ENCODE assay signal across 21 mouse cellular contexts in the genomic region with DNA sequence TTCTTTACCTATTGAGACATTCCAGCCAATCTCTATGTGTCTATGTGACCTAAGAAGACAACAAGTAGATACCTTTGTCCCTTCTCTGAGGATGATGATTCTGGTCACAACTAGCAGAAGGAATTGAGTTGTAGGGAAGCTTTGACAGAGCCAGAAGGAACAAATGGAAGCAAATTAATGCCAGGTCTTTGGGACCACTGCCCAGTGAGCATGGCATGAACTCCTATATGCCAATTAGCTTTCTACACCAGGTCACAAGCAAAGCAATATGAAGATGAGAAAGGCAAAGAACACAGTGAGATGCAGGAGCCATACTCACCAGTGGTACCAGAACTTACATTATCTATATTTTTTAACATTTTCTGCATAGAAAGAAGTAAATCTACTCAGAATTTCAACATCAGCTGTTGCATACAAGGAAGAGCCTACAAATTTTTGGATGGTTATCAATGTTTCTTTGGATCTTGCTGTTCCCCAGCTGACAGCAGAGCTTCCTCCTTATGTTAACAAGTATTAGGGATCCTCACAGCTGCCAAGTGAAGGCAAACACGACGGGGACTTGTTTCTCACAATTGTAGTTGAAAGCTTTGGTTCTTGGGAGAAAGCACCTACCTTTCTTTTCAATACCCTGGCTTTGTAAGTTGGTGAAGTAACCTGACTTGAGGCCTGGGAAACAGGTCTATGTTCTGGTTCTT.
DNase-seq lines count a peak whose midpoint lies in the region; ATAC-seq and TF ChIP-seq lines count a peak whose summit lies in the region.
"Had no signal": no experiment of that assay in that cellular context is flagged by ENCODE, and none has a peak within 500 bp of the region (broad histone marks: within the 10 kb centered on the region; RNA-seq: fewer than 3 reads in every experiment).

No protein-coding gene starts in this region.

- DNase-seq in cerebellum, postnatal 10 days: peak; percentile 94 to 97
- peak; percentile 11 to 20 for DNase-seq in left cerebral cortex, postnatal 14 days (ENCODE audit: low spot score in 2 of 2)
- no peak for DNase-seq in left cerebral cortex, adult 2 months (ENCODE audit: extremely low spot score in 1 of 2, low spot score in 2 of 2)
- peak; percentile 47 for DNase-seq in brain, embryonic 14.5 days (ENCODE audit: low read depth)
- peak; percentile 49 to 56 for DNase-seq in layer of hippocampus, adult 8-10 months (ENCODE audit: low spot score in 2 of 2)
- DNase-seq in urinary bladder, adult 2 months (ENCODE audit: low spot score): no peak
- DNase-seq: adrenal gland, postnatal 14 days; heart, postnatal 4 days; kidney, adult 18-20 months; kidney, postnatal 10 days; lung, embryonic 14.5 days; retina, postnatal 1 day; spleen, adult 18-20 months; thymus, postnatal 14 days had no signal

- H3K4me3 ChIP-seq in left cerebral cortex, adult 2 months: no peak overlapping the region
- H3K4me3 ChIP-seq: embryonic facial prominence, embryonic 13.5 days; limb, embryonic 10.5 days; liver, embryonic 12.5 days; midbrain, embryonic 13.5 days; stomach, embryonic 15.5 days had no signal

- intact Hi-C loops in left cerebral cortex, postnatal 14 days (cut with DNase I): no loop called here
- intact Hi-C loops in left cerebral cortex, adult 2 months (cut with DNase I): no loop called here

- no peak for TF ChIP-seq POLR2A in brain, embryonic 14.5 days (IDR thresholded peaks at IDR 0.05; ENCODE audit: borderline replicate concordance, extremely low read depth, insufficient read depth, insufficient read length, poor library complexity, severe bottlenecking)

- ATAC-seq in cerebellum, adult (ENCODE audit: insufficient number of reproducible peaks, low FRiP score, low TSS enrichment): no peak
- no peak for ATAC-seq in megakaryocyte progenitor cell, adult 5-6 weeks (replicated peaks; ENCODE audit: poor library complexity)
- ATAC-seq: liver, embryonic 12.5 days; midbrain, embryonic 13.5 days had no signal

- no peak overlapping the region for H3K27ac ChIP-seq in left cerebral cortex, adult 2 months
- H3K27ac ChIP-seq: embryonic facial prominence, embryonic 13.5 days; limb, embryonic 10.5 days; liver, embryonic 12.5 days; midbrain, embryonic 13.5 days; stomach, embryonic 15.5 days had no signal

- TF ChIP-seq CTCF in left cerebral cortex, adult 2 months (IDR thresholded peaks at IDR 0.05): no peak
- TF ChIP-seq CTCF in brain, embryonic 14.5 days (IDR thresholded peaks at IDR 0.05; ENCODE audit: borderline replicate concordance, extremely low read depth, insufficient read depth, insufficient read length): no peak

Comparison
In these comparisons a context has a peak if more than half of its experiments do, and no peak if none do; other contexts are left out.
1. DNase-seq: peak in cerebellum, postnatal 10 days (2 of 2), left cerebral cortex, postnatal 14 days (2 of 2), brain, embryonic 14.5 days (single experiment) and layer of hippocampus, adult 8-10 months (2 of 2); none in left cerebral cortex, adult 2 months (0 of 2) and urinary bladder, adult 2 months (single experiment).